In the genomic region with DNA sequence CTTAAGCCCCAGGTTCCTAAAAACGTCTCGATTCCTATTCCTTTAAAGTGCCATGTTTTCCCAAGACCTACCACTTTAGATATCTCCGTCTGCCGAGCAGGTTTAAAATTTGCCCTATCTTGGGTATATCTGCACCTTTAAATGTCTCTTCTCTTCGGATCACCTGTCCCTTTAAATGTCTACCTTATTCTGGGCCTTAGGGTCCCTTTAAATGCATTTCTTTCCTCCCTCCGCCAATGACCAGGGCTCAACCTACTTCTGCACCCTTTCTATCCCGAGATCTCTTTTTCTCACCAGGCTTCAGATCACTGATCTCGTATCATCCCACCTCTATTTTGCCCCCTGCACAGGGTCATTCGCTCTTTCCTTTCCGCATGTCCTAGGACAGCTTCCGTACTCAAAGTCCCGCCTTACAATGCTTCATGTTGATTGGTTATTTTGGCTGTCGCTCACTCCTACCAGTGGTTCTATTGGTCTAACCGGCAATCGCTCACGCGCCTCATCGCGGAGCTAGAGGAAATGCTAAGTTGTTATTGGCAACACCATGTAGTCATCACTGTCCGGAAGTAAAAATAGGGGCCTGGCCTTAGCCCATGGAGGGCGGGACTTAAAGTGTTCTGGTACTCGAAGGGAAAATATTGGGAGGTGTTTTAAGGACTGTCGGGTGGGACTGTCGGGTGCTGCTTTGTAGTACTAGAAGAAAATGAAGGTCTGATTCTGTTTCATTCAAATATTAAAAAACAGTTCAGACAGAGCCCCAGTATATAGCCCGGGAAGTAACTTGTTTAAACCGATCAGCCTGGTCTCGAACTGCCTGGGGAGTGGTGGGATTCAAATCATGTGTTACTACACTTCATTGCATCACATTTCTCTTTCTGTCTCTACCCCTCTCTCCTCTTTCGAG, we compare ENCODE assay signal across 8 mouse cellular contexts. TPM values are rescaled to one million over a fixed set of nuclear protein-coding genes. Genes with fewer than 3 reads are reported as not detected.
DNase-seq lines count a peak whose midpoint lies in the region; ATAC-seq and TF ChIP-seq lines count a peak whose summit lies in the region.

A gene (minus strand): TSS at position 381 of the 904 bp plus-strand sequence.

- H3K9me3 ChIP-seq in ES-E14 (ENCODE audit: control insufficient read depth, insufficient read depth, low read depth, low read length) = no peaks in the 10 kb centered on the region
- H3K9me3 ChIP-seq in forebrain, embryonic 15.5 days = no peaks in the 10 kb centered on the region

- H3K4me2 ChIP-seq in forebrain, embryonic 15.5 days (replicated peaks) = peak within 1 kb of the TSS; percentile 67

- in situ Hi-C loops in ES-E14 (cut with MboI; ENCODE audit: low sequenced_read_pairs in 2 of 2, unreplicated experiment in 2 of 2) = no loop called here

- TF ChIP-seq CTCF in lung, adult 2 months (IDR thresholded peaks at IDR 0.05; ENCODE audit: insufficient read depth, low read length) = no peak

- DNase-seq in ES-E14 (ENCODE audit: low read depth, low spot score) = peak; percentile 100
- peak; percentile 99 for DNase-seq in cerebellum, adult 11-12 months
- peak; percentile 98 for DNase-seq in heart, postnatal 25 days (ENCODE audit: low spot score)
- DNase-seq in layer of hippocampus, adult 18-20 months (ENCODE audit: low spot score in 2 of 2) = peak; percentile 98 to 100
- DNase-seq in lung, adult 2 months = peak; percentile 99
- peak; percentile 92 to 99 for DNase-seq in thymus, adult 18-20 months

- peak; percentile 100 for ATAC-seq in forebrain, embryonic 15.5 days (replicated peaks)
- ATAC-seq in neutrophil, adult 5-6 weeks (ENCODE audit: extremely low read depth, insufficient number of reproducible peaks, low FRiP score, poor library complexity, severe bottlenecking) = peak; percentile 100

- no peaks in the 10 kb centered on the region for H3K27me3 ChIP-seq in forebrain, embryonic 15.5 days

- H3K4me3 ChIP-seq in ES-E14 (ENCODE audit: insufficient read depth in 1 of 2, low read depth in 1 of 2, low read length in 2 of 2, poor library complexity in 1 of 2, severe bottlenecking in 1 of 2) = peak within 1 kb of the TSS; percentile 66 to 85
- peak within 1 kb of the TSS; percentile 69 for H3K4me3 ChIP-seq in forebrain, embryonic 15.5 days
- H3K4me3 ChIP-seq in lung, adult 2 months (replicated peaks; ENCODE audit: extremely low read depth, low read depth, low read length) = peak within 1 kb of the TSS; percentile 57

- H3K27ac ChIP-seq in ES-E14 (ENCODE audit: insufficient read depth, low read depth, low read length, poor library complexity, severe bottlenecking) = peak within 1 kb of the TSS; percentile 75
- peak within 1 kb of the TSS; percentile 71 for H3K27ac ChIP-seq in forebrain, embryonic 15.5 days (replicated peaks)

- H3K9ac ChIP-seq in ES-E14 (ENCODE audit: insufficient read depth, low read depth, low read length, poor library complexity, severe bottlenecking) = peak within 1 kb of the TSS; percentile 74
- H3K9ac ChIP-seq in forebrain, embryonic 15.5 days (replicated peaks) = peak within 1 kb of the TSS; percentile 60

- TF ChIP-seq POLR2A in lung, adult 2 months (IDR thresholded peaks at IDR 0.05; ENCODE audit: borderline replicate concordance, extremely low read depth, low read depth, low read length) = no peak

- WGBS in forebrain, embryonic 15.5 days = 6% methylated on average over 28 of the region's 28 CpGs
- WGBS in lung, adult 2 months = 4% methylated on average over 28 of the region's 28 CpGs

- intact Hi-C loops in heart, postnatal 25 days (cut with DNase I) = loop anchor here (2.0 kb wide), 1 partner anchor 15 kb away; no protein-coding TSS in a partner anchor

- peaks cover under 1 to 16% of the 10 kb centered on the region in 2 experiments; a peak in 2 of 4 replicates for H3K4me1 ChIP-seq in ES-E14 (ENCODE audit: control insufficient read depth in 2 of 2, insufficient read depth in 2 of 2, low read length in 2 of 2, poor library complexity in 1 of 2)
- peaks cover 26% of the 10 kb centered on the region for H3K4me1 ChIP-seq in forebrain, embryonic 15.5 days
- peaks cover 3% of the 10 kb centered on the region for H3K4me1 ChIP-seq in lung, adult 2 months (ENCODE audit: control insufficient read depth, insufficient read depth, low read length)

- H3K36me3 ChIP-seq in ES-E14 (ENCODE audit: control insufficient read depth, insufficient read depth, low read length, poor library complexity, severe bottlenecking) = peaks cover 29% of the 10 kb centered on the region
- peaks cover 26% of the 10 kb centered on the region for H3K36me3 ChIP-seq in forebrain, embryonic 15.5 days

TF ChIP-seq in ES-E14, 5 proteins besides CTCF, POLR2A, EP300 and RAD21:
- TF ChIP-seq CHD2 (IDR thresholded peaks at IDR 0.05; ENCODE audit: low read depth, low read length) (peak; percentile 100), HCFC1 (IDR thresholded peaks at IDR 0.05; ENCODE audit: borderline replicate concordance, insufficient read depth, low read length) (peak; percentile 61; the same call in 1 of the 2 replicates), MAFK (IDR thresholded peaks at IDR 0.05; ENCODE audit: insufficient read depth, low read depth, low read length) (no peak)

RNA-seq across cellular contexts. Expression of the gene that starts here (rescaled TPM):
- total RNA-seq in ES-E14 (2012; rRNA removed) = 20.3 and 20.9 TPM in 2 replicates
- 42.0 and 42.3 TPM in 2 replicates for polyA plus RNA-seq in forebrain, embryonic 15.5 days (2015; fragmentation: Nextera tagmentation; extraction: Ambion mirVana)
- 10 to 100 TPM; 57.5 to 60.8 TPM for total RNA-seq in heart, postnatal 25 days (2021)
- 10 to 100 TPM; 39.8 to 39.9 TPM for total RNA-seq in layer of hippocampus, adult 18-20 months (2021)
- 22.9 and 26.6 TPM in 2 replicates for polyA plus RNA-seq in lung, adult 2 months (2012; rRNA removed)
- 21.1 and 25.6 TPM in 2 replicates for total RNA-seq in neutrophil, adult 5-6 weeks (2017)

Comparison
In these comparisons a context has a peak if more than half of its experiments do, and no peak if none do; other contexts are left out.
1. Peak in every context shown above with its lines: DNase-seq, ATAC-seq, H3K4me3 ChIP-seq and H3K27ac ChIP-seq.